Mouse (Mus musculus) cerebellum, adult 9-10 months (tissue): ENCODE data around the gene Pheta2.
A peak's percentile ranks its signal among the peaks of the same experiment; 100 is the strongest.
"Not testable (repeated sequence)": the region's sequence is repeated elsewhere in the genome, so short reads cannot be mapped to it uniquely, and the experiment has no call there.

Source experiments
- DNase-seq: peaks from one replicate; pipeline ENCODE4 v3.0.0; 2022

Gene Pheta2

DNA sequence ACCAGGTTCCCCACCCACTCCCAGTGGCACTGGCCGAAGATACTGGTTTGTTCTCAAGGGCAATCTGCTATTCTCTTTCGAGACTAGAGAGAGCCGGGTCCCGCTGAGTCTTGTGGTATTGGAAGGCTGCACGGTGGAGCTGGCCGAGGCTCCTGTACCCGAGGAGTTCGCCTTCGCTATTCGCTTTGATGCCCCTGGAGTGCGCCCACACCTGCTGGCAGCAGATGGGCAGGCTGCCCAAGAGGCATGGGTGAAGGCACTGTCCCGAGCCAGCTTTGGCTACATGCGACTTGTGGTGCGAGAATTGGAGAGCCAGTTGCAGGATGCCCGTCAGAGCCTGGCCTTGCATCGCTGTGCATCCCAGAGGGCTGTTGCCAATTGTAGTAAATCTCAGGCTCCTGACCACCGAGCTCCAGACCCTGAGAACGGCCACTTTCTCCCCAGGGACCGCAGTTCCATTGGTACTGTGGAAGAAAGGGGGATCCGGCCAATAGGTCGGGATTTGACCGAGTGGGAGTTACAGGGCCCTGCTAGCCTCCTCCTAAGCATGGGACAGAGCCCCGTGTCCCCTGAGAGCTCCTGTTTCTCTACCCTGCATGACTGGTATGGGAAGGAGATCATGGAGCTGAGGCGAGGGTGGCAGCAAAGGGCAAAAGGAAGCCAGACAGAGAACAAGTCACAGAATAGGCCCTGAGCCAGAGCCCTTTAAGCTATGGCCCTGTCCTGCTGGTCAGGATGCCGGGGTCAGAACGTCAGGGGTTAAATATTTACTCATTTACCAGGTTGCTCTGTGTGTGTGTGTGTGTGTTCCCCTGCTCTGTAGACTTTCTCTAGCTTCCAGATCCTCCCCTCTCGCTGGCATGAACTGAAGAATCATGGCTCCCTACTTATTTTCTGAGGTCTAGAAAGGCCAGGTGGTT, 4.9 kb downstream of the Pheta2 start:
- peak; percentile 46 for DNase-seq

DNA sequence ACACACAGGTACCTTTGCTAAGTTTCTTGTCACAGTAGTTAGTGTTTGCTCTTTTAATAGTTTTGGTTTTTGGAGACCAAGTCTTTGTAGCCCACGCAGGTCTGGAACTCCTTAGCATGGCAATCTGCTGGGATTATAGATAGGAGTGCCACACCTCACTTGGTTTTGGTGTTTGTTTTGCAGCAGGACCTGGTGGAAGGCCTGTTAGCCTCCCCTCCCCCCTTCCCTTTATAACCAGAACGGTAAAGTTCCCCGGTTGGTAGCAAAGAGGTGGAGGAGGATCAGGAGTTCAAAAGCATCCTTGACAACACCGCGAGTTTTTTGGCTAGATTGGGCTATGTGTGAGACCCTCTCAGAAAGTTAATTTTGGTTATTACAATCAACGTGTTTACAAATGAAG, 6.2 kb downstream of the Pheta2 start:
- peak; percentile 60 for DNase-seq

DNA sequence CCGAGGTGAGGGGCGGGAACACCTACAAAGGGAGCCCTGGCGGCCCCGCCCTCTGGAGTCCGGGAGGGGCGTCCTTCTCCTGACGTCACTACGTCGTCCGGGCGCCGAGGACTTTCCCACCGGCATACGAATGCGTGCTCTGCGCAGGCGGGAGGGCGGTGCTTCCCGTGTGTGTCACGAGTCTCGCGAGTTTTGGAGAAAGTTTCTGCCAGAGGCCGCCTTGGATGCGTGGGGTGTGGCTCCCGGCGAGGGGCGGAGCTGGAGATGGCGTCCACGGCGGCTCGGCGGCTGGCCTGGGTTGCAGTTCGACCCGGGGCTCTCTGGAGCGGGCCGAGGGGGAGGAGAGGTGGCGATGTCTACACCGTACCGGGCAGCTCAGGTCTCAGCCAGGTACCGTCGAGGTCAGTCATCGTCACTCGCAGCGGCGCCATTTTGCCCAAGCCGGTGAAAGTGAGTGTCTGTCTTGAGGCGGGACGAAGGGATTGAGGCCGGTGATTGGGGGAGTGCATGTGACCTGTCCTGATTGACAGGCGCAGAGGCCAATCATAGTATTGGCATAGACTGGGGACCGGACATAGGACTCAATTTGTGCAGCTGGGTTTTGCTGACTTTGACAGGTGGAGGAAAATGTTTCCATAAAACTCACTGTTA, 7.2 kb downstream of the Pheta2 start:
- DNase-seq: peak; percentile 99

DNA sequence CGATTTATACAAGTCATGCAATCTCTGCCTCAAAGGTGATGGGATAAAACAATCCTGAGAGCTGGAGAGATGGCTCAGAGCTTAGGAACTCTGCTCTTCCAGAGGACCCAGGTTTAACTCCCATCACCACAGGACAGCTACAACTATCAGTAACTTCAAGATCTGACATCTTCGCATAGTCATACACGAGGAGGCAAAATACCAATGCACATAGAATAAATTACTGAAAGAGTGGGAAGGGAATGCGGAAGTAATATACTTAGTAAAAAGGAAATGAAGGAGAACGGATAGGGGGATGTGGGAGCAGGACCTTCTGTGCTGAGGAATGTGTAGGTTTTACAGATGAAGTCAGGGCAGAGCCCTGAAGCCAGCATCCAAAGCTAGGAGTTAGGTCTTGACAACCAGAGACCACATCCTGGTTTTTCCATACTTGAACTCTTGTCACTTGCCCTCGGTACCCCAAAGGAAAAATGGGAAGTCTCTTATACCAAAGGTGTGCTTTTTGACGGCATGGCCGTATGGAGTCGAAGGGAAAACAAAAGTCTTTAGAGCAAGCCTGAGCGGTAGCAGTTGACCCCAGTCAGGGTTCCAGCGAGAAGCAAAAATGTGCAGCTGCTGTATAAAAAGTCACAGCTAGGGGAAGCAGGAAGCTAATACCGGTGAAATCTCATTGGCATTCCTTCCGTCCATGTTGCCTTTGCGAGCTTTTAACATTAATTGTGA, 8.0 kb downstream of the Pheta2 start:
- DNase-seq: peak; percentile 53

DNA sequence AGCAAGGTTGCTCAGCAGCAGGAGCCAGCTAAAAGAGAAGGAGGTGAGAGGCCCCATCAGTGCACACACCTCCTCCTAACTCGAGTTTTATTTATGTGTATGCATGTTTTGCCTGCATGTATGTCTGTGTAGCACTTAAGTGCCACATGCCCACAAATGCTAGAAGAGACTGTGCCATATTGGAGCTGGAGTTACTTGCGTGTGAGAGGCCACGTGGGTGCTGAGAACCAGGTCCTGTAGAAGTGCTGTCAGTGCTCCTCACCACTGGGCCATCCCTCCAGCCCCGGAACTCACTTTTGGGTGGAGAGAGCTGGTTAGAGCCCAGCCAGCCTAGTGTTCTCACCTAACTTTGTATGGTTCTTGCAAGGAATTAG, 8.5 kb downstream of the Pheta2 start:
- DNase-seq: no peak

DNA sequence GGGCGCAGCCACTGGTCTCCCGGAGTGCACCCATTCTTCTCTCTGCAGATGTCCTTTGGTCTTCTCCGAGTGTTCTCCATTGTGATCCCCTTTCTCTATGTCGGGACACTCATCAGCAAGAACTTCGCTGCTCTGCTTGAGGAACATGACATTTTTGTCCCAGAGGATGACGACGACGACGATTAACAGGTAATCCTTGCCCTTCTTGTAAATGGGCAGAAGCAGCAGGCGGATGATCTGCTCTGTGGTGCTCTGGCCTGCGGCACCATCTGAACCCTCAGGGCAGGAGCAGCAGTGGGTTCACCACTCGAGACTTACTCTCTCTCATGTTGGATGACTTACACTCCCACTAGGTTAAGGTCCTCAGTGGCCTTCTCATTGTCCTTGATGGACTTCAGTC, 9.1 kb downstream of the Pheta2 start:
- peak; percentile 35 for DNase-seq

DNA sequence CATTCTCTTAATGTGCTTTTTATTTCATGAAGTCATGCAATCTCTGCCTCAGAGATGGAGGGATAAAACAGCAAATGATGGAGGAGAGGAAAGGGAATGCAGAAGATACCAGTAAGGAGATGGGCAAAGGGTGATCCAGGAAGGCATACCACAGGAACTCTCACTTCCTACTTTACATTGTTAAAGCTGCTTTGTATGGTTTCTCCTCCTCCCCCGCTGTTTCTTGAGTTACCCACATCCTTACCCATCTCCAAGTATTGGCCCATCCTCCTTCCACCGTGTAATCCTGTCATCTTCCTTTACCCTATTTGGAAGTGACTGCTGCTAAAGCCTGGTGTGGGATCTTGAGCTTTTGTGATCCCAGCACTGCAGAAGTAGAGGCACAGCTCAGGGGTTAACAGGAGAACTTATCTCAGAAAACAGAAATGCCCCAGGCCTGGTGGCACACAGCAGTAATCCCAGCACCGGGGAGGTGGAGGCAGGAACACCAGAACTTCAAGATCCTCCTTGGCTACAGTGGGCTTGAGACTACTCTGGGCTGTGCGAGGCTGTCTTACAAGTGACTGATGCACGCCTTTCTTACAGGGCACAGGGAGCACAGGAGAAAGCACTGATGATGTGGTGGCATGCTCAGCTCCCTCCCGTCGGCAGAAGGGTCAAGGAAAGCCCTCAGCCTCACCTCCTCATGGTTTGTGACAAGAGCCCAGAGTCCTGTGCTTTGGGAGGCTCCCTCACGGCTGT, 9.7 kb downstream of the Pheta2 start:
- DNase-seq: no peak

DNA sequence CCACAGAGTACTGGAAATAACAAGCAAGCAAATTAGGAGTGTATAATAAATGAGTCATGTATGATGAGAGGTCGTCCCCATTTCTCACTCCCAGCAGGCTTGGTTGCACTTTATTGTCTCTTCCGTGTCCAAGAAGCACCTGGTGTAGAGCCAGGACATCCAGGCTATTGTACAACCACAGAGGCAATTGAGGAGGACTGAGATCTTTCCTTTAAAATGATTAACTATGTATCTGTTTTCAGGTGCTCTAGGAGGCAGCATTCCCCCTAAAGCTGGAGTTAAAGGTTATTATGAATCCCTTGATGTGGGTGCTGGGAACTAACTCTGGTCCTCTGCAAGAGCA, 10.2 kb downstream of the Pheta2 start:
- no peak for DNase-seq

DNA sequence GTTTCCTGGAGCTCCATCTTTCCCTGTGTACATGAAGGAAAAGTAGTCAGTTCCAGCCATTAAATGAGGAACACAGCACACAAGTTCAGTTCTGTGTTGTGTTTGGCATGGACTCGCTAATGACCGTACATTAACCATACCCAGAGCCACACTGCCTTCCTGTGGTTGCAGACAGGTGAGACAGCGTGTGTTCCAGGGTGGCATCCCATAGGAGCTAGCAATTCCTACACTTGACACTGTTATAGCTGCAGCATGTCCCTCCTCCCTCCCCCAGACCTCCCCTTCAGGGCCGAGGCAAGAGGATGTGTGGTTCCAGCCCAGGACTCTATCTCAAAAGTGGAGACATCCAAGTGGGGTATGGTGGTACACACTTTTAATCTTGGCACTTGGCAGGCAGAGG, 11.6 kb downstream of the Pheta2 start:
- no peak for DNase-seq

DNA sequence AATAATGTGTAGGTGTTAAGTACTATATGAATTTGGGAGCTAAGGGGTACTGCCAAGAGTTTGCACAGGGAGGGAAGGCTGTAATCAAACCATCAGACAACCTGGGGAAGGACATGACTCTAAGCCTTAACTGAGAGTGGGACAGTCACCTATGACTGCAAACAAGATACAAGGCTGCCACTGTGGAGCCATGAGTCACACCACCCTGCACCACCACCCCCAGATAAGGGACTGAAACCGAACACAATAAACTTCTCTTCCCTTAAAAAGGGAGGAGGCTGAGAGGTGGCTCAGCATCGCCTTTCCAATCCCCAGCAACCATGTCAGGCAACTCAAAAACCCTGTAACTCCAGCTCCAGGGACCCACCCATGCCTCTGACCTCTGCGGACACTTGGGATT, 12.7 kb downstream of the Pheta2 start:
- DNase-seq: no peak

DNA sequence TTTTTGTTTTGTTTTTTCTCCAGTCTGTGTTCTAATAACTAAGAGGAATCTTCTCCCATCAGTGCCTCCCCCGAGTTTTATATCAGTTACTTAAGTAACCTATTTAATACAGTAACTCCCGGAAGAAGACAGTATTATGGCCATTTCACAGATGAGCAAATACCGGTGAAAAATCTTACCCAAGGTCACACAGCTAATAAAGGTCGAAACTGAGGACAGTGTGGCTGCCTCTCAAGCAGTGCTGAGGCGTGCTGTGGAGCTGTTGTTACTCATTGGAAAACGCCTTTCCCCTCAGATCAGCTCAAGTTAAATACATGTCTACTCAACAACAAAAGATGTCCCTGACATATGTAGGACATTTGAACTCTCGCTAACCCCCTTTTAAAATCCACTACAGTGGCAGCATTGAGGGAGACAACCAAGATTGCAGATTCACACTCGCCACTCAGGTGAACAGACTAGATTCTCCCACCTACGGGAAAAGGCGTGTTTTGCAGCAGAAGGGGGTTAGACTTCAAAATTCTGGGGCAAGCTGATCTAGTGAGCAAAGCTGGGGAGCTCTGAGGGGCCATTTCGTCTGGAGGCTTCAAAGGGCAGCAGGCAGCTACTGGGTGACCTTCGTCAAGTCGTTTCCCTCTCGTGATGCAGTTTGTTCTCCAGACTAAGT, 14.5 kb downstream of the Pheta2 start:
- no peak for DNase-seq

DNA sequence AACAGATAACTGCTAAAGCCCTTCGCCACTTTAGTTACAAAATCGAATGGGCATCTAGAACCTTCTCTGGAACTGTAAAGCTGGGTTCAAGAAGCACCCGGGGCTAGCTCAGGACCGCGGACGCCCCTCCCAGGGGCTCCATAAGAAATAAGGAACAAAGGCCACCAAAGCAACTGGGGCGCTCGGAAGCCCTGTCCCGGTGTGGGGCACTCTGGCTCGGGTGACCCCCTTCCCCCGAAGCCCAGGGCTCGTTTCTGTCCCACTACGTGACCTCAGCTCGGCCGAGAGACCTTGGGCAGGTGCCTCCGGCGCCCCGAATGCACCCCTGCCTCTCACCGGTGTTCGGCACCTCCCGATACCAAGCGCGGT, 15.0 kb downstream of the Pheta2 start:
- no peak for DNase-seq

DNA sequence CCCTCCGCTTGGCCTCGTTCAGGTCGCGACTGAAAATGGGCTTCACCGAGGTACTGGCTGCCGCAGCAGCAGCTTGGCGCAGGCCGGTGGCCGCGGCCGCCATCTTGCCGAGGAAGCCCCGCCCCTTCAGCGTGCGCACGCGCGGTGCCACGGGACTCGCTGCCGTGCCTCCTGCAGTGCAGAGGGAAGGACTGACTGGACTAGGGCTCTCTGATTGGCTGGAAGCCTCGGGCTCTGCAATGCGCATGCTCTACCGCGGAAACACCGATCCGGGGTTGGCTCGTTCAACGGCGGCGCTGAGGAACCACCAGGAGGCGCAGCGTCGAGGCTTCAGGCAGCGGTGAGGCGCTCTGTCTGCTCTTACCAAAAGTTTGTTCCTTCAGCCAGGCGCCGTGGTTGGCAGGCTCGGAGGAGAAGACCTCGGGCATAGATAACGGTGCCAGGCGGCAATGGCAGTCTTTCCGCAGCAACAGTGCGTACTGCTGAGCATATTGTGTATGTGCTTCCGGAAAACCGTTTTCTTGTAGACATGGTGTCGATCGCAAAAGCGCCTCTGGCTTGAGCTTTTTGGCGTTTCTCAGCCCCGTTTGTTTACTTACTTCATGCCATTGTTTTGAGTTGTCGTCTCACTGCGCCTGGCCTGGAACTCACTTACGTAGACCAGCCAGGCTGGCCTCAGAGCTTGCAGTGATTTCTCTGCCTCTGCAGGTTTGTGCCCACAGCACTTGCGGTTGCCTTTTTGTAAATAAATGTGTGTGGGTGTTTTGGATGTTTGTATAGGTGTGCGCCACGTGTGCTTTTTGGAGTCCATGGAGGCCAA, 15.6 kb downstream of the Pheta2 start, which contains the start of gene Ndufa6:
Gene Ndufa6 (minus strand): TSS at position 197 of the 820 bp plus-strand sequence.
- DNase-seq: peak; percentile 98

DNA sequence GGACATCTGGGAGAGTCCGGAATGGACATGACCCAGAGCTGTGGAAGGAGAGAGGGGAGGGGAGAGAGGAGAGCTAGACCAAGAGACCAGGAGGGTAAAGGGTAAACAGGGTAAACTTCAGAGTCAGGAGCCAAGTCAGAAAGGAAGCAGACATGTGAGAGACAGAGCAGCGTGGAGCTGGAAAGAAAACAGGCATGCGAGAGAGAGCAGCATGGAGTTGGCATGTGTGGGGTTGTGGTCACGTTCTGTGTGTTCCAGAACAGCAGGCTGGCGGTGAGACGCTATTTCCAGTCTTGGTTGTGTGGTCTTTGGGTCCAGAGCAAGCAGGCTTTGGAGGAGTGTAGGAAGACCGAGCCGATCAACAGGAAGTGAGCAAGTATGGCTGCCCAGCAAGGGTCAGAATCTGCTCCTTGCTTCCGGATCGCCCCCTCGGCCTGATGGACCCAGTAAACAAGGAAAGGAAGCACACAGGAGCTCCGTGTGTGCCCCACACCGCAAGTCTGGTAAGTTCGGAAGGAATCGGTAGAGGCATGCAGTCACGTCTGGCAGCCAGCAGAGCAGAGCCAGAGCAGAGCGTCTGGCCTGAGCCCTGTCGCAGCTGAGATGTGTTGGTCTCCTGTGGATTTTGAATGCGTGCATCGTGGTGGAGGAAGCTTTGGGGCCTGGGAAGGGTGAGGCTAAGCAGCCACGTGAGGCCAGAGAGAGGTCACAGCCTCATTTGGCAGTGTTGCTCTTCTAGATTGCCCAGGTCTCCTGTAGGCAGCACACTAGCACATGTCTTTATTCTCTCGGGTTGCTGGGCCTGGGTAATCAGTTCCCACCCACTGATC, 19.9 kb downstream of the Pheta2 start:
- no peak for DNase-seq

DNA sequence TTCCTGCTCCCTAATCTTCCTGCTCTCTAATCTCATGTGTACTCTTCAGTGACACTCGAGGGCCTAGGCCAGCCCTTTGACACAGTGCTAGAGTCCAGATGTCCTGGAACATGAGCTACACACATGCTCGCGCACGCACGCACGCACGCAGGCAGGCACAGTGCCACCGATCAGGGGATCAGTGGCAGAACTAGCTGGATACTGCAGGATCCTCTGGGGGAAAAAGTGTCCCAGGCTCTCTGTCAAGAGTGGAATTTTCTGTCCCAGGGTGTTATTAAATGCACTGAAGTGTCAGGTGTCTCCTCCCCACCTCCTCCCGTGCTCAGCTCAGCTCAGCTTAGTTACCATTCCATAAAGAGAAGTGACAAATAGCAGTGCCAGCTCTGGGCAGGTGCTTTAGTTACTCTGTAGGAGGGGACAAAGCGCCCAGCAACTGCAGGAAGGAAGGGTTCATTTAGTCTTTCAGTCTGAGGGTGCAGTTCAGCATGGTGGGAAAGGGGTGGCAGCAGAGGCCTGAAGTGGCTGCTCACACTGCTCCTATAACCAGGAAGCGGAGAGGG, 22.8 kb downstream of the Pheta2 start:
- DNase-seq: no peak

DNA sequence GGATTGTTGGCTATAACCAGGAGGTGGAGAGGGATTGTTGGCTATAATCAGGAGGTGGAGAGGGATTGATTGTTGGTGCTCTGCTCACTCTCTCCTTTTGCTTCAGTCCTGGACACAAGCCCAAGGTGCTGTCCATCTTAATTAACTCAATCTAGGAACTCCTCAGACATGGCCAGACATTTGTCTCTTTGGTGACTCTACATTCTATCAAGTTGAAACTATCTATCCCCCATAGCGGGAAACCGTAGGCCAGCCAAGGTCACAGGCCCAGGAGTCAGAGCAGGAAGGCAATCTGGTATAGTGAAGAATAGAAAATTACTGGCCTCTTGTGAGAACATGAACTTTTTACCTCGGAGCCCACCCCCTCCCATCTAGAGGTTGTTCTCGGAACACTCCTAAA, 23.5 kb downstream of the Pheta2 start:
- no peak for DNase-seq

DNA sequence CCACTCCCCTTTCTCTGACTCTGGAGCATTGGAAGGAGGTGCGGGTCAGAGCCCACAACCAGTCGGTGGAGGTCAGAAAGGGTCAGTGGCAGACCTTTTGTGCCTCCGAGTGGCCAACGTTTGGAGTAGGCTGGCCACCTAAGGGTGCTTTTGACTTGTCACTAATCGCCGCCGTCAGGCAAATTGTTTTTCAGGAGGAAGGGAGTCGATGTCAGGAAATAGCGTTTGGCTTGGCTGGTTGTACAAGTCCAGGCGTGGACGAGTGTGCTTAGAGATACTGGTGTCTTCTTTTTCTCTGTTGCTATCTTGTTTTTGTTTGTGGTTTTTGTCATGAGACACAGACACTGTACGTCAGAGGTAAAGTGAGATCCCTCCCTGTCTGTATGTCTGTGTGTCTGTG, 25.1 kb downstream of the Pheta2 start:
- not testable (repeated sequence) for DNase-seq

DNA sequence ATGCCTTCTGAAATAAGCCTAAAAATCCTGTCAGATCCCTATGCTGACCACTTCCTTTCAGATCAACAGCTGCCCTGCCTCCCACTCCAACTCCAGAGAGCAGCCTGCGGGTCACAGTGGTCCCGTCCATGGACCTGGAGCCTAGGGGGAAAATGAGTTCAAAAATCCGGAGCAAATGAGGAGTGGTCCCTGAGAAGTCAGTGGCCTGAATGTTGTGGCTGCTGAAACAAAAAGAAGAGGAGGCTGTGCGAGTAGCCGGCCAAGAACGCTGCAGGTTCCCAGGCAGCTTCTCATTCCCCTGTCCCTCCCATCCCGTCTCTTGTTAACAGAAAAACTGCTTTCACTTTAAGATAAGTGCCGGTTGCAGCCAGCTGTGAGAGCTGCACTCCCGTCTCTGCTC, 25.8 kb downstream of the Pheta2 start:
- not testable (repeated sequence) for DNase-seq

DNA sequence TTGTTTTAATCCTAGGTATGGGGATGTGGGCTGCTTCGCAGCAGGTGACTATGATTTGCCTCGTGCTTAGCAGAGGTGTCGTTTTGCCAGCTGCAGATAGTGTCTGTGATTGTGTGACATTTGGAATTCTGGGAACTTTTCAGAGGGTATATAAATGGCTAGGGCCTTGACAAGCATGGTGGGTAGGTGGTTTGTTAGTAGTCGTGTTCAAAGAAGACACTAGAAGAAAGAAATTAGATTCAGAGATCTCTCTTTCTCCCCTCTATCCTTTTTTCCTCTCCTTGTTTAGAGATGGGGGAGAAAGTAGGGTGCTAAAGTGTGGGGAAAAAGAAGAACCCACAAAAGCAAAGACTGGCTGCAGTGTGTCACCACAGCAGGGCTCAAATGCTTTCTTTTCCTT, 29.4 kb downstream of the Pheta2 start:
- DNase-seq: no peak

DNA sequence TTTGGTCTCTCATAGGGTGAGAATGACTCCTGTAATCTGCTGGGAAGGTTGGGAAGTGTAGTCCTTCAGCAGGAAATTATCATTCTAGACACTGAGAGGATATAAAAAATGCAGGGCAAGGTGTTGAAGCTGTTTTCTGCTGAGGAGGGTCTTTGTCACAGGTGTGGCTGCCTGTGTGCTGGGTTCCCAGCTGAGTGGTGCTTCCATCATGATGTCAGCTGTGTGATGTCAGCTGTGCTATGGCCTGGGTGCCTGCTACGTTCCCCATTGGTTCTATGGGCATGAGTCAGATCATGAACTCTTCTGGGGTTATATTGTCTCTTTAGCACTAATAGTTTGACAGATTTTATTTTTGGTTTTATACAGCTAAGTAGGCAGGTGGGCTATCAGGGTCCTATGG, 30.1 kb downstream of the Pheta2 start:
- DNase-seq: no peak
